Mouse (Mus musculus): ENCODE measurements around the gene Gm10563.
"Not testable (repeated sequence)": the region's sequence is repeated elsewhere in the genome, so short reads cannot be mapped to it uniquely, and the experiment has no call there.

Gene Gm10563

DNA sequence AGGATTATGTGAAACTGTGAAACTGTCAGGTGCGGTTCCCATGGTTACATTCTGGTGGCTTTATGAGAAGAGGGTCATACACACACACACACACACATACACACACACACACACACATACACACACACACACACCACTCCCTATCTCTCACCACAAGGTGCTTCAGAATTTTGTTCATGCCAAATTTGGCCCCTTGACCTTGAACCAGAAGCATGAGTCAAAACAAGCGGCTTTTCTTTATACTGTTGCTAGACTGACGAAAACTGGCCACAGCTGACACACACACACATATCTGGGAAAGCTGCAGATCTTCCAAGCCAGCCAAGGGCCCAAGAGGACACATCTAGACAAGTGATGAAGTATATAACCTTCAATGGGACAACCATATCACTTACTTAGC lies 49.4 kb downstream of the Gm10563 start:
- no peak for DNase-seq

- DNase-seq = no peak
These were observed 51.4 kb downstream of the Gm10563 start for GRCm38 (mm10) chr4:155593780-155594179.

DNA sequence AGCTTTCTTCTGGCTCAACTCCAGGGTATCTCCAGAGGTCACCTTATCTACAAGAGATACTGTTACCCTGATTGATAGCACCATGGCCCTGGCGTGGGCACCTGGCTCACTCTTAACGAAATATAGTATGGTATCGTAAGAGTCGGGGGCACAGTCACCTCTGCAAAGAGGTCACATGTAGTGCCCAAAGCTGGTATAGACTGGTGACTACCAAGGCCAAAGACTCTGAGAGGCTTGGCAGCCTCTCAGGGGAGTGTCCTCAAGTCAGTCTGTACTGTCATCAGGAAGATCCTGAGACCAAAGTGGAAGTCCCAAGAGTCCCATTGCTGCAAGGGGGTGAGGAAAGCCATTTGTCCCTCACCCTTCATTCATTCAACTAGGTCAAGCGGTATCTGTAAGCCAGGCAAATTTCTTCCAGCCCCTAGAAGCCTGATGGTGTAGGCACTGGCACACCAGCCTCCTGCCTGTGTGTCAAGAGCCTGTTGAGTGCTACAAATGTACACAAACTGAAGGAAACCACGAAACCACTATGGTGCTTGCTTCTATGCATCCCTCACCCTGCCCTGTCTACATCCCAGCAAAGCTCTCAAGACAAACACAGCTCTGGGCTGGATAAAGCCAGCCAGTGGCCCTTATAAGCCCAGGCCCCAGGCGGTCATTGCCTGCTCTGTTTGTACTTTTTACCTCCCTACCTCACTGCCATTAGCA lies 54.0 kb downstream of the Gm10563 start:
- DNase-seq = no peak

GRCm38 (mm10) chr4:155589356-155589755 lies 55.9 kb downstream of the Gm10563 start:
- DNase-seq = no peak

DNA sequence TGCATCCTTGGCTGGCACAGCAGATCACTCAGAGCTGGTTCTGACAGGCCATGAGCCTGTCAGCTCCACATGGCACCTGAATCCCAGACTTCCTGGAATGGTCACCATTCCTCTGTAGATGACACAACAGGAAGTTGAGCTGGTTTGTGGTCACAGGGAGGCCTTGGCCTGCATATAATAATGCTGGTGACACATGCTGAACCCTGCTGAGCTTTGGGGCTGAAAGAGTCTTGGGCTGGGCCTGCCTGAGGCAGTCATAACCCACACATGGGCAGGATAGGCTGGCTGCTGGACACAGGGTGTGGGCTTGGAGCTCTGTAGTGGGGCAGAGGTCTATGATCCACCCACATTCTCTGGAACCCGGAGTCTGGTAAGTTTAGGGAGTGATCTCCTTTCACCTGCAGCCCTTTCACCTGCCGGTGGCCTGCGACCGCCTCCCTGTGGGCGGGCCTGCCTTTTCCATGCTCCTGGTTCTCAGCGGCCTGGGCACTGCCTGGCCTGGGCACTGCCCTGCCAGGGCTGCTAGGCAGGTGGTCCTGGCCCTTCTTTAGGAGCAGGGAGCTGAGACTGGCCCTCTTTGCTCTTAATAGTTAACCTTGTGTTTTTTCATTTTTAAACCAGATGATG lies 62.8 kb downstream of the Gm10563 start:
- DNase-seq = no peak

DNA sequence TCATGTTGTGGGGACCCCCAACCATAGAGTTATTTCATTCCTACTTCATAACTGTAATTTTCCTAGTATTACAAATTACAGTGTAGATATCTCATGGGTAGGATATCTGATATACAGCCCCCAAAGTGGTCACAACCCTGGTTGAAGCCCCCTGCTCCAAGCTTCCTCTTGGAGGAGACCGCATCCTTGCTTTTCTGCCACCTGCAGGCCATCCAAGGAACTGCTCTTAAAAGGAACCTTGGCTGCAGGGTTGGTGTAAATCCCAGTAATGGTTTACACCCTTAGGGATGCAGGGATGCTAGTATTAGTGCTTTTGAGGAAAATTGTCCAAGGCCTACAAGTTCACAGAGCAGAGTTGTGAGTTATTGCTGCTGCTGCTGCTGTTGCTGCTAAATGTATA lies 64.8 kb downstream of the Gm10563 start:
- DNase-seq = peak; percentile 69

DNA sequence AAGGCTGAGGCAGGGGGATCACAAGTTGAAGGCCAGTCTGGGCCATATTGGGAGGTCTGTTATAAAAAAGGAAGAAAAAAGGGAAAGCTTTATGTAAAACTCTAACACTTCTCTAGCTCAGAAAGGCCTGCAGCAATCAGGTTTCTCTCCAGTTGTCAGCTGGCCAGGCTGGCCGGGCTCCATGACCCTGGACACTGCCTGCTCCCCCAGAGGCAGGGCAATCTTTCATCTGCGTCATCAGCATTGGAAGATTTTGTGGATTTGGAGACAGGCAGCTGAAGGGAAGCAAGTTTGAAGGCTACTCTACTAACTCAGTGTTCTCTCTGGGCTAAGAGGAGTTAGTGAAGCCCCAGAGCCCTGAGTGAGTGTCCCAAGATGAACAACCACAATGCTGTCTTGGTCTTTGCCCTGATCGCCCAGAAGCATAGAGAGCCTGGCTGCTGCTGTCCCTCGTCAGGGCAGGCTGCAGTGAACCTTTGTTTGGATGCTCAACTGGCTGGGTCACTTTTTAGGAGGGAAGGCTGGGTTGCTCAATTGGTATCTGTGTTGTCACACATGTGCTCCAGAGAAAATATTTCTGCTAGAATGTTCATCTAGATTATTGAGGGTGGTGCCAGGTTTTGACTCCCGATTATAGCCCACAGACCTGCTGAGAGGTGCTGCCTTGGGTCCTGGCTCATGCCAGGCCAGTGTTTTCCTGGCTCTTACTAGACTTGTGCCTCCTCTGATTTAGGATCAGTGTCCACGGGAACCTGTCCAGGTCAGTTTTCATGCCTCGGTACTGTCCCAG lies 66.7 kb downstream of the Gm10563 start:
- DNase-seq = no peak

DNA sequence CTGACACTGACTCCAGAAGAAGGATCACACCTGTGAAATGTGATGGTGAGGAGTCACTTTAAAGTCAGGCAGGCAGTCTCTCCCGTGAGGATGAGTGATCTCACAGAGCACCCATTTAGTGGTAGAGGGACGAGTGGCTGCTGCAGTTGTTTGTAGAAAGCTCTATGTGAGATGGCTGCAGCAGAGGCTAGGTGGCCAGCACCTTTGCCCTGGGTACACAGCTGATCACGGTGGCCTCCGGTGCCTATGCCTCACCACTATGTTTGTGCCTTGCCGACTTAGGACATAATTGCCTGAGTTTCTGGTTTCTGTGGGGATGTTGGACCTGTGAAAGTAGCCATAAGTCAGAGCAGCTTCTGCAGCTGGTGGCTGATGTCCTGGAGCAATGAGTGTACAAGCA lies 67.5 kb downstream of the Gm10563 start:
- DNase-seq = no peak

- DNase-seq = no peak
These were observed 68.1 kb downstream of the Gm10563 start for GRCm38 (mm10) chr4:155577132-155577531.

- DNase-seq = no peak
These were observed 69.7 kb downstream of the Gm10563 start for GRCm38 (mm10) chr4:155575521-155575920.

GRCm38 (mm10) chr4:155574931-155575330 lies 70.3 kb downstream of the Gm10563 start:
- DNase-seq = no peak

GRCm38 (mm10) chr4:155573876-155574275 lies 71.3 kb downstream of the Gm10563 start:
- DNase-seq = no peak

DNA sequence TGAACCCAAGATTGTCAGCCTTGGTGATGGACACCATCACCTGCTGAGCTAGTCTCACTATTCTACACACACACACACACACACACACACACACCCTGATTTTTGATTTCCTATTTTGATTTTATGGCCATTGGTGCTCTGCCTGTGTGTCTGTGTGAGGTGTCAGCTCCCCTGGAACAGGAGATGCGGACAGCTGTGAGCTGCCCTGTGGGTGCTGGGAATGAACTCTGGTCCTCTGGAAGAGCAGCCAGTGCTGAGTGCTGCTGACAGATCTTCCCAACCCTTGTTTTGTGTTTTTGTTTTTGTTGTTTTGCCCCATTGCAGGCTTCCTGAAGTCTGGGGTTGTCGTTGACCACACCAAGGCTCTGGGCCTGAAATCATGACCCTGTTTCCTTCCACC lies 72.1 kb downstream of the Gm10563 start:
- DNase-seq = no peak

DNA sequence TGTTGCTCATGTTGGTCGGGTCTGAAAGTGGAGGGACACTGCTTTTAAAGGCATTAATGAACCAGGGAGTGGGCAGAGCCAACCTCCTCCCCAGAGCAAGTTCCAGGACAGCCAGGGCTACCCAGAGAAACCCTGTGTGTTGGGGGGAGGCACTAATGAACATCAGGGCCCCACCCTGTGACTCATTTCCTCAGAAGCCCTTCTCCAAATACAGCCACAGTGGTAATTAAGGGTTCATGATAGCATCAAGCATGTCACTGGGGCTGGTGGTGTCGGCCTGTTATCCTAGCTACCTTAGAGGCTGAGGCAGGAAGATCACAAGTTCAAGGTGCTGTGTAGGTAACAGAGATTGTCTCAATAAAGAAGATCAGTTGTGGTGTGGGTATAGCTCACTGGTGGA lies 73.8 kb downstream of the Gm10563 start:
- no peak for DNase-seq

- DNase-seq = not testable (repeated sequence)
These were observed 74.9 kb downstream of the Gm10563 start for GRCm38 (mm10) chr4:155570315-155570714.

GRCm38 (mm10) chr4:155569818-155570217 lies 75.4 kb downstream of the Gm10563 start:
- no peak for DNase-seq

DNA sequence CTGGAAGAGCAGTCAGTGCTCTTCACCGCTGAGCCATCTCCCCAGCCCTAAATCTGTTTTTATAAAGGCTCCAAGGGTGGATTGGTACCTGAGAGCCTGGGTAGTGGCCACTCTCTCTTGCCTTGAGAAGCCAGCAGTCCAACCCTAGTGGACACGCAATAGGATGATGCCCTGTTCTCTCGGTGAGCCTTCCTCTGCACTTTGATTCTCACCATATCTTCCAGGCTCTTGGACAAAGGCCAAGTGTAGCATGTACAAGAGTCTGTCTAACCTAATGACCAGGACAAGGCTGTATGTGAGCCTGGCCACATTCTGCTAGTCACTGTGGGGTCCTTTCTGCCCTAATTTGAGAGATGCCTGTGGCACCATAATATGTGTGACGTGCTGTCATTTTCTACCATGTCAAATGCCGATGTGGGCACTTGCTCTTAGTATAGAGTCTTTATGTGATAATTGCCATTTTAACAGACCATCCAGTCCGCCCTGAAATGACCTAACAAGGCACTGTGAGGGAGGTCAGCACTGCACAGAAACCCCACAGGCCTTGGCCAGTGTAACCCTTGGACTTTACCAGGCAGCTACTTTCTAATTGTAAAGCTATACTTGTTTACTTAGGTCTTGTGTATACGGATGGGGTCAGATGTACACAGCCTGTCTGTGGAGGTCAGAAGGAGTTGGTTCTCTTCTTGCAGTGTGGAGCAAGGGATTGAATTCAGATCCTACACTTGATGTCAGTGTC lies 76.4 kb downstream of the Gm10563 start:
- DNase-seq = no peak

DNA sequence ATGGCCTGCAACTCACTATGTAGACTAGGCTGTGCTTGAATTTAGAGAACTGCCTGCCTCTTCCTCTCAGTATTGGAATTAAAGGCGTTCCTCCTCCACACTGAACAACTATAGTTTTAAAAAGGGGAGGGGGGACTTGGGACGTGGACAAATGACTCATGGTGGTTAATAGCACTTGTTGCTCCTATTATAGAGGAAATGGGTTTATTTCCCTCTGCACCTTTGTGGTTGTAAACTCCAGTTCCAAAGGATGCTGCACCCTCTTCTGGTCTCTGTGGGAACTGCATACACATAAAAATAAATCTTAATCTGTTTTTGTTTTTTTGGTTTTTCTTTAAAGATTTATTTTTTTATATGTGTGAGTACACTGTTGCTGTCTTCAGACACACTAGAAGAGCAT lies 77.0 kb downstream of the Gm10563 start:
- DNase-seq = peak; percentile 57

DNA sequence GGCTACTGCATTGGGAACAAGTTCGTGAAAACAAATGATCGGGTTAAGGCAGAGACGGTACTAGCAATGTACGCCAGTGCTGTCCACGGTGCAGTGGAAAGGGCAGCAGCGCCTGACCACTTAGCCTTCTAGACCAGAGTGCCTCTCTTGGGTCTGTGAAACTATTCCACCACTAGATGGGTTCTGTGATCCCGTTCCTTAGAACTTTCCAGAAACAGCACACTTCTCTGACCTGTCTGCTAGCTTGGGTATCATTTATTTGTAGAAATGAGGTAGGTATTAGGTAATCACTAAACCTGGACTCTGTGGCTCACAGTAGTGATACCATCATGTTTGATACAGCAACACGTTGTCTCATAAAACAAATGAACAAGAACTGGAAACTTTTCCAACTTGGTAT lies 78.7 kb downstream of the Gm10563 start:
- no peak for DNase-seq
